Mouse (Mus musculus): ENCODE measurements around the gene Casp2. TPM values are rescaled to one million over a fixed set of nuclear protein-coding genes. Genes with fewer than 3 reads are reported as not detected.

Gene Casp2
- polyA plus RNA-seq, 1 experiment from 2014 or later, result 78.3 TPM

GRCm38 (mm10) chr6:42325268-42325609 lies 60.5 kb downstream of the Casp2 start:
- Histone ChIP-seq H3K27ac (replicated peaks; ENCODE audit: low read depth, low read length) (no peak overlapping the region), H3K9ac (ENCODE audit: low read length) (peak overlapping the region; percentile 67; the same call in 1 of the 2 replicates), H3K36me3 (ENCODE audit: control insufficient read depth, insufficient read depth, low read length) (no peaks in the 10 kb centered on the region), H3K9me3 (ENCODE audit: control insufficient read depth, low read length) (no peaks in the 10 kb centered on the region), H3K4me1 (ENCODE audit: control insufficient read depth, insufficient read depth, low read length) (0 out of 2 replicates have a peak, but pooled peaks cover 4% of the 10 kb centered on the region), H3K27me3 (ENCODE audit: control insufficient read depth, insufficient read depth, low read length) (peaks cover 18% of the 10 kb centered on the region), H3K4me3 (ENCODE audit: low read depth, low read length) (peak overlapping the region; percentile 59), H3K4me2 (ENCODE audit: low read depth, severe bottlenecking) (peak overlapping the region; percentile 97)
- DNase-seq (ENCODE audit: low spot score), result peak; percentile 91
- WGBS, result 4% methylated on average over 7 of the region's 7 CpGs
- ATAC-seq (ENCODE audit: insufficient number of reproducible peaks, low FRiP score, low TSS enrichment, low read depth), result no peak; the same call in 1 of the 2 replicates

DNA sequence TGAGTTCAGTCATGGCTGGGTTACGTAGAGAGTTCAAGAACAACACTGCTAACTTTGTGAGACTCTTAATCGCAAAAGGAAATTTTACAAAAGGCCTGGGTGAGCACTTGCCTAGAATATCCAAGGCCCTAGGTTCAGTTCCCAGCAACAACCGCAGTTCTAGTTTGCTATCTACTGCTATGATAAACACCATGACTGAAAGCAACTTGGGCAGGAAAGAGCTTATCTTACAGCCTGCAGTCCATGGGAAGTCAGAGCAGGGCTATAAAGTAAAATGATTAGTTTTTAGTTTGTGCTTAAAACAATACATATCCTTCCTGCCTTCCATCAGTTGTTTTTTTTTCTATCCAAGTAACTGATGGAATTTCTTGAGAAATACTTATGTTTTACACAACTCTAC lies 61.7 kb downstream of the Casp2 start:
- H3K27me3 ChIP-seq (ENCODE audit: control insufficient read depth, insufficient read depth, low read length), result peaks cover 18% of the 10 kb centered on the region
- H3K4me2 ChIP-seq (ENCODE audit: low read depth, severe bottlenecking), result no peak overlapping the region
- 93% methylated on average over 3 of the region's 3 CpGs for WGBS
- H3K9me3 ChIP-seq (ENCODE audit: control insufficient read depth, low read length), result no peaks in the 10 kb centered on the region
- no peak overlapping the region for H3K27ac ChIP-seq (replicated peaks; ENCODE audit: low read depth, low read length)
- H3K4me1 ChIP-seq (ENCODE audit: control insufficient read depth, insufficient read depth, low read length), result 0 out of 2 replicates have a peak, but pooled peaks cover 4% of the 10 kb centered on the region
- no peaks in the 10 kb centered on the region for H3K36me3 ChIP-seq (ENCODE audit: control insufficient read depth, insufficient read depth, low read length)
- DNase-seq (ENCODE audit: low spot score), result no peak
- H3K4me3 ChIP-seq (ENCODE audit: low read depth, low read length), result no peak overlapping the region
- no peak for ATAC-seq (ENCODE audit: insufficient number of reproducible peaks, low FRiP score, low TSS enrichment, low read depth)
- H3K9ac ChIP-seq (ENCODE audit: low read length), result no peak overlapping the region

GRCm38 (mm10) chr6:42328757-42329156 lies 64.0 kb downstream of the Casp2 start:
- H3K4me3 ChIP-seq (ENCODE audit: low read depth, low read length), result no peak overlapping the region
- no peak for DNase-seq (ENCODE audit: low spot score)
- H3K36me3 ChIP-seq (ENCODE audit: control insufficient read depth, insufficient read depth, low read length), result no peaks in the 10 kb centered on the region
- no peaks in the 10 kb centered on the region for H3K9me3 ChIP-seq (ENCODE audit: control insufficient read depth, low read length)
- WGBS, result 80% methylated on average over 3 of the region's 3 CpGs
- no peak overlapping the region for H3K27ac ChIP-seq (replicated peaks; ENCODE audit: low read depth, low read length)
- H3K9ac ChIP-seq (ENCODE audit: low read length), result no peak overlapping the region
- peaks cover under 1% of the 10 kb centered on the region for H3K27me3 ChIP-seq (ENCODE audit: control insufficient read depth, insufficient read depth, low read length)
- no peaks in the 10 kb centered on the region for H3K4me1 ChIP-seq (ENCODE audit: control insufficient read depth, insufficient read depth, low read length)
- H3K4me2 ChIP-seq (ENCODE audit: low read depth, severe bottlenecking), result no peak overlapping the region
- ATAC-seq (ENCODE audit: insufficient number of reproducible peaks, low FRiP score, low TSS enrichment, low read depth), result no peak

GRCm38 (mm10) chr6:42330216-42330615 lies 65.4 kb downstream of the Casp2 start:
- no peak overlapping the region for H3K4me2 ChIP-seq (ENCODE audit: low read depth, severe bottlenecking)
- H3K4me1 ChIP-seq (ENCODE audit: control insufficient read depth, insufficient read depth, low read length), result no peaks in the 10 kb centered on the region
- no peak overlapping the region for H3K9ac ChIP-seq (ENCODE audit: low read length)
- no peaks in the 10 kb centered on the region for H3K36me3 ChIP-seq (ENCODE audit: control insufficient read depth, insufficient read depth, low read length)
- DNase-seq (ENCODE audit: low spot score) (no peak), ATAC-seq (ENCODE audit: insufficient number of reproducible peaks, low FRiP score, low TSS enrichment, low read depth) (no peak)
- H3K4me3 ChIP-seq (ENCODE audit: low read depth, low read length), result no peak overlapping the region
- no peak overlapping the region for H3K27ac ChIP-seq (replicated peaks; ENCODE audit: low read depth, low read length)
- 64% methylated on average over 3 of the region's 3 CpGs for WGBS
- no peaks in the 10 kb centered on the region for H3K27me3 ChIP-seq (ENCODE audit: control insufficient read depth, insufficient read depth, low read length)
- no peaks in the 10 kb centered on the region for H3K9me3 ChIP-seq (ENCODE audit: control insufficient read depth, low read length)

DNA sequence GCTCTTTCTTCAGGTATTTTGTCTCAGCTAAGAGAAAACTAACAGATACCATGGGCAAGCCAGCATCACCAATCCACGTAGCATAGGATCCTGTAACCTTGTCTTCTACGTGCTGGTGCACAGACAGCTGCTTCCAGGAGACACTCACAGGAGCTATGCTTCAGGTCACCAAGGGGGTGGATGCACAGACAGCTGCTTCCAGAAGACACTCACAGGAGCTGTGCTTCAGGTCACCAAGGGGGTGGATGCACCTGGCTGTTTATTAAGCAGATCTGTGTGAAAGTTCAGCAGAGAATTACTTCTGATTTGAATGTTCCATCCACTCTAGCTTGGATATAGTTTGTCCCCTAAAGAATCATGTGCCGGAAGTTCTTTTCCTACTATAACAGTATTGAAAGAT lies 66.2 kb downstream of the Casp2 start:
- H3K27ac ChIP-seq (replicated peaks; ENCODE audit: low read depth, low read length), result no peak overlapping the region
- no peaks in the 10 kb centered on the region for H3K36me3 ChIP-seq (ENCODE audit: control insufficient read depth, insufficient read depth, low read length)
- no peak for ATAC-seq (ENCODE audit: insufficient number of reproducible peaks, low FRiP score, low TSS enrichment, low read depth)
- no peak for DNase-seq (ENCODE audit: low spot score)
- no peak overlapping the region for H3K4me2 ChIP-seq (ENCODE audit: low read depth, severe bottlenecking)
- no peaks in the 10 kb centered on the region for H3K9me3 ChIP-seq (ENCODE audit: control insufficient read depth, low read length)
- no peak overlapping the region for H3K9ac ChIP-seq (ENCODE audit: low read length)
- no peaks in the 10 kb centered on the region for H3K27me3 ChIP-seq (ENCODE audit: control insufficient read depth, insufficient read depth, low read length)
- no peaks in the 10 kb centered on the region for H3K4me1 ChIP-seq (ENCODE audit: control insufficient read depth, insufficient read depth, low read length)
- 92% methylated on average over 3 of the region's 3 CpGs for WGBS
- H3K4me3 ChIP-seq (ENCODE audit: low read depth, low read length), result no peak overlapping the region

Other genes with a start within 250 kb of the Casp2 start
- not detected in 2 replicates for gene Sva, start 226.6 kb upstream of the Casp2 start, polyA plus RNA-seq (2014; fragmentation: Nextera tagmentation; extraction: Ambion mirVana)
- not detected in 2 replicates for gene Tas2r139, start 124.0 kb upstream of the Casp2 start, polyA plus RNA-seq (2014; fragmentation: Nextera tagmentation; extraction: Ambion mirVana)
- gene Tas2r144, start 49.7 kb upstream of the Casp2 start, polyA plus RNA-seq (2014; fragmentation: Nextera tagmentation; extraction: Ambion mirVana), result not detected in 2 replicates
- gene Gstk1, start 19.1 kb upstream of the Casp2 start, polyA plus RNA-seq (2014; fragmentation: Nextera tagmentation; extraction: Ambion mirVana), result 21.1 and 22.6 TPM in 2 replicates
- gene Tmem139, start 3.0 kb upstream of the Casp2 start, polyA plus RNA-seq (2014; fragmentation: Nextera tagmentation; extraction: Ambion mirVana), result 1.5 TPM in 2 replicates
- 0.69 and 1.1 TPM in 2 replicates for gene Clcn1, start 21.7 kb downstream of the Casp2 start, polyA plus RNA-seq (2014; fragmentation: Nextera tagmentation; extraction: Ambion mirVana)
- gene Fam131b, start 59.7 kb downstream of the Casp2 start, polyA plus RNA-seq (2014; fragmentation: Nextera tagmentation; extraction: Ambion mirVana), result 0.85 and 0.89 TPM in 2 replicates
- 97.7 and 101 TPM in 2 replicates for gene Zyx, start 84.6 kb downstream of the Casp2 start, polyA plus RNA-seq (2014; fragmentation: Nextera tagmentation; extraction: Ambion mirVana)
- 2.5 and 4.6 TPM in 2 replicates for gene Epha1, start 108.3 kb downstream of the Casp2 start, polyA plus RNA-seq (2014; fragmentation: Nextera tagmentation; extraction: Ambion mirVana)
- not detected in 2 replicates for gene Tas2r143, start 135.3 kb downstream of the Casp2 start, polyA plus RNA-seq (2014; fragmentation: Nextera tagmentation; extraction: Ambion mirVana)
- gene Tas2r135, start 140.4 kb downstream of the Casp2 start, polyA plus RNA-seq (2014; fragmentation: Nextera tagmentation; extraction: Ambion mirVana), result not detected in 2 replicates
- not detected in 2 replicates for gene Tas2r126, start 169.6 kb downstream of the Casp2 start, polyA plus RNA-seq (2014; fragmentation: Nextera tagmentation; extraction: Ambion mirVana)
- gene Olfr458, start 200.2 kb downstream of the Casp2 start, polyA plus RNA-seq (2014; fragmentation: Nextera tagmentation; extraction: Ambion mirVana), result not detected in 2 replicates
- not detected in 2 replicates for gene Olfr457, start 211.3 kb downstream of the Casp2 start, polyA plus RNA-seq (2014; fragmentation: Nextera tagmentation; extraction: Ambion mirVana)
- gene Olfr456, start 222.2 kb downstream of the Casp2 start, polyA plus RNA-seq (2014; fragmentation: Nextera tagmentation; extraction: Ambion mirVana), result not detected in 2 replicates

Measured in limb, embryonic 11.5 days (tissue).